Mouse (Mus musculus) cerebellum, adult 2 months (tissue): ENCODE results near the gene Epb41.

Source experiments
- CTCF ChIP-seq: fragments of 200-500 bp; IDR thresholded peaks from 2 replicates; pipeline ENCODE4 v1.5.1; 2011; ENCODE audit warnings: low read depth, mild to moderate bottlenecking, control low read depth, low read length, moderate library complexity, borderline replicate concordance; ENCODE audit not compliant: insufficient read depth
- POLR2A ChIP-seq: fragments of 200-500 bp; IDR thresholded peaks from 2 replicates; pipeline ENCODE4 v1.6.1; 2011; ENCODE audit warnings: low read length, control low read depth, borderline replicate concordance; ENCODE audit not compliant: insufficient read depth

DNA sequence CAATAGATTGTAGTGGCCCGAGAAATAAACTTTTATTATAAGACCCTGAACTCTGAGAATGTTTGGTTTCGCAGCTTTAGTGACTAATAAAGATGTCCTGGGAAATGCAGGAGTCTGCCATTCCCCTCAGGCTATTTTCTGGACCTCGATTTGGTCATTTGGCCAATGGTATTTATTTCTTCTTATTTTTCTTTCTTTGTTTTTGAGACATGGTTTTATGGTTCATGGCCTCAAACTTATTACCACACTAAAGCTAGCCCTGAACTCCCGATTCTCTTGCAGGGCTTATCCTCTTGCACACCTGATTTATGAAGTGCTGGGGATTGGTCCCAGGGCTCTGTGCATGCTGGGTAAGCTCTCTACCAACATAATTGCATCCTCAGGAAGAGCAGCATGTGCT, 41.2 kb upstream of the Epb41 start:
- TF ChIP-seq CTCF (no peak), POLR2A (no peak)
